Mouse (Mus musculus): ENCODE data around the gene Amigo3. TPM values are rescaled to one million over a fixed set of nuclear protein-coding genes. Genes with fewer than 3 reads are reported as not detected.
A peak's percentile ranks its signal among the peaks of the same experiment; 100 is the strongest.

Gene Amigo3
- polyA plus RNA-seq, 1 experiment, result 1.0 TPM

GRCm38 (mm10) chr9:108058291-108058690 is 5.3 kb downstream of the Amigo3 start:
- H3K27me3 ChIP-seq (replicated peaks), result no peaks in the 10 kb centered on the region
- H3K4me1 ChIP-seq, result peaks cover 93% of the 10 kb centered on the region
- no peak for TF ChIP-seq FLI1 (IDR thresholded peaks at IDR 0.05; ENCODE audit: low read length)
- TF ChIP-seq GATA1 (IDR thresholded peaks at IDR 0.05; ENCODE audit: borderline replicate concordance, low read length), result no peak
- H3K9me3 ChIP-seq, result no peaks in the 10 kb centered on the region
- H3K4me3 ChIP-seq (replicated peaks), result no peak overlapping the region
- H3K36me3 ChIP-seq (replicated peaks; ENCODE audit: low read length), result peaks cover 95% of the 10 kb centered on the region

- Histone ChIP-seq H3K27me3 (replicated peaks) (no peaks in the 10 kb centered on the region), H3K4me1 (peaks cover 81% of the 10 kb centered on the region), H3K9me3 (no peaks in the 10 kb centered on the region), H3K4me3 (replicated peaks) (peak overlapping the region; percentile 15), H3K36me3 (replicated peaks; ENCODE audit: low read length) (peaks cover 94% of the 10 kb centered on the region)
- no peak for TF ChIP-seq FLI1 (IDR thresholded peaks at IDR 0.05; ENCODE audit: low read length)
- no peak for TF ChIP-seq GATA1 (IDR thresholded peaks at IDR 0.05; ENCODE audit: borderline replicate concordance, low read length)
Observed at GRCm38 (mm10) chr9:108062142-108062541, 9.2 kb downstream of the Amigo3 start.

GRCm38 (mm10) chr9:108063361-108063760 is 10.4 kb downstream of the Amigo3 start:
- TF ChIP-seq GATA1 (IDR thresholded peaks at IDR 0.05; ENCODE audit: borderline replicate concordance, low read length) (no peak), FLI1 (IDR thresholded peaks at IDR 0.05; ENCODE audit: low read length) (no peak)
- Histone ChIP-seq H3K4me1 (peaks cover 82% of the 10 kb centered on the region), H3K36me3 (replicated peaks; ENCODE audit: low read length) (peaks cover 94% of the 10 kb centered on the region), H3K4me3 (replicated peaks) (no peak overlapping the region), H3K9me3 (no peaks in the 10 kb centered on the region), H3K27me3 (replicated peaks) (no peaks in the 10 kb centered on the region)

- H3K27me3 ChIP-seq (replicated peaks), result no peaks in the 10 kb centered on the region
- H3K36me3 ChIP-seq (replicated peaks; ENCODE audit: low read length), result peaks cover 94% of the 10 kb centered on the region
- TF ChIP-seq FLI1 (IDR thresholded peaks at IDR 0.05; ENCODE audit: low read length) (no peak), GATA1 (IDR thresholded peaks at IDR 0.05; ENCODE audit: borderline replicate concordance, low read length) (no peak)
- no peak overlapping the region for H3K4me3 ChIP-seq (replicated peaks)
- no peaks in the 10 kb centered on the region for H3K9me3 ChIP-seq
- H3K4me1 ChIP-seq, result peaks cover 64% of the 10 kb centered on the region
Observed at GRCm38 (mm10) chr9:108065491-108066011, 12.6 kb downstream of the Amigo3 start.

- Histone ChIP-seq H3K36me3 (replicated peaks; ENCODE audit: low read length) (peaks cover 99% of the 10 kb centered on the region), H3K9me3 (no peaks in the 10 kb centered on the region), H3K4me1 (peaks cover 48% of the 10 kb centered on the region), H3K27me3 (replicated peaks) (no peaks in the 10 kb centered on the region), H3K4me3 (replicated peaks) (no peak overlapping the region)
- no peak for TF ChIP-seq FLI1 (IDR thresholded peaks at IDR 0.05; ENCODE audit: low read length)
Observed at GRCm38 (mm10) chr9:108067199-108067598, 14.2 kb downstream of the Amigo3 start.

GRCm38 (mm10) chr9:108067900-108068299 is 14.9 kb downstream of the Amigo3 start:
- H3K36me3 ChIP-seq (replicated peaks; ENCODE audit: low read length), result peaks cover 97% of the 10 kb centered on the region
- no peaks in the 10 kb centered on the region for H3K9me3 ChIP-seq
- H3K4me1 ChIP-seq, result peaks cover 48% of the 10 kb centered on the region
- H3K27me3 ChIP-seq (replicated peaks), result no peaks in the 10 kb centered on the region
- no peak overlapping the region for H3K4me3 ChIP-seq (replicated peaks)
- TF ChIP-seq FLI1 (IDR thresholded peaks at IDR 0.05; ENCODE audit: low read length) (no peak), GATA1 (IDR thresholded peaks at IDR 0.05; ENCODE audit: borderline replicate concordance, low read length) (no peak)

- Histone ChIP-seq H3K27me3 (replicated peaks) (no peaks in the 10 kb centered on the region), H3K4me1 (peaks cover 48% of the 10 kb centered on the region), H3K4me3 (replicated peaks) (no peak overlapping the region), H3K36me3 (replicated peaks; ENCODE audit: low read length) (peaks cover 93% of the 10 kb centered on the region), H3K9me3 (no peaks in the 10 kb centered on the region)
- TF ChIP-seq FLI1 (IDR thresholded peaks at IDR 0.05; ENCODE audit: low read length) (no peak), GATA1 (IDR thresholded peaks at IDR 0.05; ENCODE audit: borderline replicate concordance, low read length) (no peak)
Observed at GRCm38 (mm10) chr9:108069007-108069406, 16.0 kb downstream of the Amigo3 start.

- H3K4me3 ChIP-seq (replicated peaks), result no peak overlapping the region
- TF ChIP-seq GATA1 (IDR thresholded peaks at IDR 0.05; ENCODE audit: borderline replicate concordance, low read length) (no peak), FLI1 (IDR thresholded peaks at IDR 0.05; ENCODE audit: low read length) (no peak)
- no peaks in the 10 kb centered on the region for H3K9me3 ChIP-seq
- H3K27me3 ChIP-seq (replicated peaks), result no peaks in the 10 kb centered on the region
- H3K36me3 ChIP-seq (replicated peaks; ENCODE audit: low read length), result peaks cover 89% of the 10 kb centered on the region
- H3K4me1 ChIP-seq, result peaks cover 44% of the 10 kb centered on the region
Observed at GRCm38 (mm10) chr9:108069529-108069928, 16.6 kb downstream of the Amigo3 start.

- TF ChIP-seq FLI1 (IDR thresholded peaks at IDR 0.05; ENCODE audit: low read length), result no peak
- TF ChIP-seq GATA1 (IDR thresholded peaks at IDR 0.05; ENCODE audit: borderline replicate concordance, low read length), result no peak
- no peak overlapping the region for H3K4me3 ChIP-seq (replicated peaks)
- H3K9me3 ChIP-seq, result no peaks in the 10 kb centered on the region
- peaks cover 74% of the 10 kb centered on the region for H3K36me3 ChIP-seq (replicated peaks; ENCODE audit: low read length)
- peaks cover 35% of the 10 kb centered on the region for H3K4me1 ChIP-seq
- H3K27me3 ChIP-seq (replicated peaks), result no peaks in the 10 kb centered on the region
Observed at GRCm38 (mm10) chr9:108071801-108072200, 18.8 kb downstream of the Amigo3 start.

- TF ChIP-seq FLI1 (IDR thresholded peaks at IDR 0.05; ENCODE audit: low read length) (no peak), GATA1 (IDR thresholded peaks at IDR 0.05; ENCODE audit: borderline replicate concordance, low read length) (no peak)
- H3K36me3 ChIP-seq (replicated peaks; ENCODE audit: low read length), result peaks cover 73% of the 10 kb centered on the region
- no peak overlapping the region for H3K4me3 ChIP-seq (replicated peaks)
Observed at GRCm38 (mm10) chr9:108072481-108072924, 19.5 kb downstream of the Amigo3 start.

More at GRCm38 (mm10) chr9:108072481-108072924, 19.5 kb downstream of the Amigo3 start:
- H3K27me3 ChIP-seq (replicated peaks), result no peaks in the 10 kb centered on the region
- H3K9me3 ChIP-seq, result no peaks in the 10 kb centered on the region
- peaks cover 37% of the 10 kb centered on the region for H3K4me1 ChIP-seq

All from megakaryocyte, embryonic 14.5 days (primary cell).